Mouse (Mus musculus): ENCODE measurements at regions not wholly inside any gene's neighbourhood (a gene's known extent, or its start where the extent isn't known, plus 50 kb on each side); places are given as distances from the start of the nearest gene placed in this dataset.

DNA sequence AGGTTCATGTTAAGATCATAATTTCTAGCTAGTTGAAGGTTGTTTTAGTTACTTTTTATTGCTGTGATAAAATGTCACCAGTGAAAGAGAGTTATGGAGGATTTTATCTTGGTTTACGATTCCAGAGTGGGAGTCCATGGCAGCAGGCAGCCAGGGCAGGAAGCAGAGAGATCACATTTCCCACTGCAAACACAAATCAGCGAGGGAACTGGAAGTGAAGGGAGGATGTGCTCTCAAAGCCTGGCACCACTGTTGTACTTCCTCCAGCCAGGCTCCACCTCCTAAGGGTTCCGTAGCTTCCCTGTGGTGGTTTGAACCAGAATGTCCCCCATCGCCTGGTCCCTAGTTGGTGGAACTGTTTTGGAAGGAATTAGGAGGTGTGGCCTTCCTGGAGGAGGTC is 141.9 kb upstream of the Tsc22d1 start:
- no peak for ATAC-seq (ENCODE audit: insufficient number of reproducible peaks, insufficient read depth, low FRiP score, low TSS enrichment, low read depth)
- Histone ChIP-seq H3K4me3 (replicated peaks) (no peak overlapping the region), H3K27me3 (no peaks in the 10 kb centered on the region), H3K4me1 (replicated peaks) (peaks cover 4% of the 10 kb centered on the region), H3K9ac (replicated peaks) (no peak overlapping the region), H3K27ac (no peak overlapping the region), H3K9me3 (0 out of 2 replicates have a peak, but pooled peaks cover 3% of the 10 kb centered on the region), H3K36me3 (no peaks in the 10 kb centered on the region), H3K4me2 (no peak overlapping the region)
- 62% methylated on average over 4 of the region's 4 CpGs for WGBS

DNA sequence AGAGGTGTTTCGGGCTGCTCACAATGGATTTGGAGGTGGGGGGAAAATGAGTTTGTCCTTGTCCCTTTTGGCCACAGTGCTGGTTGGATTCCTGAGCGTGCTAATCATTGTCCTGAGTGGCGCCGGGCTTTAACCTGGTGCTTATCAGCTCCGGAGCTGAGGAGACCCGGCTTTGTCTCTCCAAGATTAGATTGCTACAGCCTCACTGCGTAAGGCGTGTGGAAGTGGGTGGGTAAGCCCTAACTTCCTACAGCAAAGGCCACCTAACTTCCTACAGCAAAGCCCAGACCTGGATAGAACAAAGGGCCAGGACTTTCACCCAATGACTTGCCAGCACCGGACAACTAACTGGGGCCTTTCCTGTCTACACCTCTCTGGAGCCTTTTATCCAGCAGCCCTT is 138.1 kb upstream of the Tsc22d1 start:
- no peaks in the 10 kb centered on the region for H3K36me3 ChIP-seq
- no peak for ATAC-seq (ENCODE audit: insufficient number of reproducible peaks, insufficient read depth, low FRiP score, low TSS enrichment, low read depth)
- 91% methylated on average over 9 of the region's 9 CpGs for WGBS

DNA sequence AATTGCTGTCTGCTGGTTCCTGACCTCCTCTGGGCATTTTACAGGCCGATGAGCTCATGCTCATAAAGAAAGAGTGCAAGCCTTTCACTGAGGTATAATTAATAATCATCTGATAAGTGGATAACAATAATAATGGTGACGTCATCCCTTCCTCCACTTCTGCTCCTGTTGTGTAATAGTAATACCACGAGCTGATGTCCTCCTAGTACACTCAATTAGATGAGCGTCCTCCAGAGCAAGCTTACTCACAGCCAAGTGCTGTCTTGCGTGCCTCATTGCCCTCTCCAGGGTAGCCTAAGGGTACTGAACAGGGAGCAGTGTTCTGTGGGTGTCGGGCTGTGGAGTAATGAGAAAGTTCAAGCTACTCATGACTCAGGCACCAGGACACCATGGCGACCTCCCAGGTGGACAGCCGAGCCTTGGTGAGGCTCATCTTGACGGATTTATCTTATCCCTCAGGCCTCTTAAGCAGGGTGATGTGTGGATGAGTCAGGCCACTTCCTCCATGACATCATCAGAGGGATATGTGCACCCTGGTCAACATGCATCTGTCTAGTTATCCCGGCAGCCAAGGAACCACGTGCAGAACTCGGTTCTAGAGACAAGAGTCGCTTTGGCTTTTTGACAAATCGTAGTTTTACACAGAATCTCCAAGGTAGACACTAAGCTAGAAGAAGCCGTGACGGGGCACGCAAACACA is 135.9 kb upstream of the Tsc22d1 start:
- no peak for ATAC-seq (ENCODE audit: insufficient number of reproducible peaks, insufficient read depth, low FRiP score, low TSS enrichment, low read depth)
- H3K27ac ChIP-seq = no peak overlapping the region
- H3K4me1 ChIP-seq (replicated peaks) = peaks cover 8% of the 10 kb centered on the region

More for the DNA sequence above, 138.1 kb upstream of the Tsc22d1 start:
- Histone ChIP-seq H3K27me3 (no peaks in the 10 kb centered on the region), H3K4me3 (replicated peaks) (no peak overlapping the region), H3K4me1 (replicated peaks) (peaks cover 4% of the 10 kb centered on the region), H3K27ac (no peak overlapping the region), H3K9me3 (0 out of 2 replicates have a peak, but pooled peaks cover 3% of the 10 kb centered on the region), H3K9ac (replicated peaks) (no peak overlapping the region), H3K4me2 (no peak overlapping the region)

DNA sequence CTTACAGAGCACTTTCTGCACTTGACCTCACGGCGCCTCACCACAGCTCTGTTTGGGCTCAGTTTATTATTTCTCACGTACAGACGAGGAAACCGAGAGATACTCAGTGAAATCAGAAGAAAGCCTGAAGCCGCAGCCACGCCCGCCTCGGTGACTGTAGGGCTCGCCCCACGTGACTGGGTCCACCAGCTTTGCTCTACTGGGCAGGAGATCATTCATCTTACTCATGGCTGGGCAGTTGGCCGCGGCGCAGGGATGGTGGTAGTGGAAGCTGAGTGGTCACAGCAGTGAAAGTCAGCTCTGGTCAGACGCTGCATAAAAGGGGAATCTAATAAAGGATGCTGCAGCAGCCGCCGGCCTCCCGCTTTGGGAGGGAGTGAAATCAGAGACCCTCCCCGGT is 135.2 kb upstream of the Tsc22d1 start:
- WGBS = 85% methylated on average over 19 of the region's 19 CpGs
- H3K4me1 ChIP-seq (replicated peaks) = peaks cover 8% of the 10 kb centered on the region
- H3K4me3 ChIP-seq (replicated peaks) = no peak overlapping the region
- no peaks in the 10 kb centered on the region for H3K27me3 ChIP-seq
- no peak overlapping the region for H3K9ac ChIP-seq (replicated peaks)
- H3K4me2 ChIP-seq = no peak overlapping the region
- no peaks in the 10 kb centered on the region for H3K9me3 ChIP-seq
- ATAC-seq (ENCODE audit: insufficient number of reproducible peaks, insufficient read depth, low FRiP score, low TSS enrichment, low read depth) = no peak
- no peaks in the 10 kb centered on the region for H3K36me3 ChIP-seq
- H3K27ac ChIP-seq = no peak overlapping the region

More for the DNA sequence above, 135.9 kb upstream of the Tsc22d1 start:
- no peak overlapping the region for H3K9ac ChIP-seq (replicated peaks)
- no peak overlapping the region for H3K4me2 ChIP-seq
- no peaks in the 10 kb centered on the region for H3K9me3 ChIP-seq
- no peaks in the 10 kb centered on the region for H3K27me3 ChIP-seq
- H3K4me3 ChIP-seq (replicated peaks) = no peak overlapping the region
- WGBS = 91% methylated on average over 17 of the region's 17 CpGs
- H3K36me3 ChIP-seq = no peaks in the 10 kb centered on the region

DNA sequence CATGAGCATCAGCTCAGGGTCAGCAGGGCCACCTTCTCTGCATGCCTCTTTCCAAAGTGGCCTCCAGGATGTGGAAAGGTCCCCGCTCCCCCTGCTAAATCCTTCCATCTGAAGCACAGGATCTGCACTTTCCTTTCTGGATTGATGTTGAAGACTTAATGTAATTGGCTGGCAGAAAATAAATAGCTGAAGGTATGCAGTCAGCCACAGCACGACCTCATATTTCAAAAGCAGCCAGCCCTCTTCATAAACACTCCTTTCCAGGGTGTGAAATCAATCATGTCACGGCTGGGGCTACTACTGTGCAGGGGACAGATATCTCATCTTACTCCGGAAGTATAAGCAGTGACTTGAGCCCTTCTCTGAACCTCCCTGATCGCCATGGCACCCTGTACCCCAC is 132.9 kb upstream of the Tsc22d1 start:
- no peaks in the 10 kb centered on the region for H3K27me3 ChIP-seq
- H3K9me3 ChIP-seq = no peaks in the 10 kb centered on the region
- H3K4me2 ChIP-seq = no peak overlapping the region
- no peak overlapping the region for H3K4me3 ChIP-seq (replicated peaks)
- 21% methylated on average over 5 of the region's 5 CpGs for WGBS
- no peaks in the 10 kb centered on the region for H3K36me3 ChIP-seq
- no peak for ATAC-seq (ENCODE audit: insufficient number of reproducible peaks, insufficient read depth, low FRiP score, low TSS enrichment, low read depth)
- H3K9ac ChIP-seq (replicated peaks) = no peak overlapping the region
- H3K27ac ChIP-seq = no peak overlapping the region
- H3K4me1 ChIP-seq (replicated peaks) = peaks cover 8% of the 10 kb centered on the region

- Histone ChIP-seq H3K4me2 (no peak overlapping the region), H3K36me3 (no peaks in the 10 kb centered on the region), H3K4me3 (replicated peaks) (no peak overlapping the region), H3K4me1 (replicated peaks) (peaks cover 8% of the 10 kb centered on the region), H3K27me3 (no peaks in the 10 kb centered on the region), H3K9ac (replicated peaks) (no peak overlapping the region), H3K27ac (no peak overlapping the region), H3K9me3 (no peaks in the 10 kb centered on the region)
- 87% methylated on average over 8 of the region's 8 CpGs for WGBS
- ATAC-seq (ENCODE audit: insufficient number of reproducible peaks, insufficient read depth, low FRiP score, low TSS enrichment, low read depth) = no peak
Measured at GRCm38 (mm10) chr14:76287768-76288167, 127.0 kb upstream of the Tsc22d1 start.

- Histone ChIP-seq H3K4me2 (no peak overlapping the region), H3K4me3 (replicated peaks) (no peak overlapping the region), H3K36me3 (no peaks in the 10 kb centered on the region), H3K4me1 (replicated peaks) (peaks cover 8% of the 10 kb centered on the region), H3K9ac (replicated peaks) (no peak overlapping the region), H3K9me3 (no peaks in the 10 kb centered on the region), H3K27me3 (no peaks in the 10 kb centered on the region), H3K27ac (no peak overlapping the region)
- WGBS = 66% methylated on average over 9 of the region's 9 CpGs
- ATAC-seq (ENCODE audit: insufficient number of reproducible peaks, insufficient read depth, low FRiP score, low TSS enrichment, low read depth) = no peak; the same call in 1 of the 2 replicates
Measured at GRCm38 (mm10) chr14:76290401-76291018, 124.3 kb upstream of the Tsc22d1 start.

- Histone ChIP-seq H3K27ac (no peak overlapping the region), H3K9ac (replicated peaks) (no peak overlapping the region), H3K27me3 (no peaks in the 10 kb centered on the region), H3K4me2 (no peak overlapping the region), H3K4me1 (replicated peaks) (peaks cover 8% of the 10 kb centered on the region), H3K9me3 (no peaks in the 10 kb centered on the region), H3K36me3 (no peaks in the 10 kb centered on the region), H3K4me3 (replicated peaks) (no peak overlapping the region)
- no peak for ATAC-seq (ENCODE audit: insufficient number of reproducible peaks, insufficient read depth, low FRiP score, low TSS enrichment, low read depth)
- WGBS = 9% methylated on average over 4 of the region's 4 CpGs
Measured at GRCm38 (mm10) chr14:76292211-76292610, 122.5 kb upstream of the Tsc22d1 start.

GRCm38 (mm10) chr14:76295411-76296169 is 119.2 kb upstream of the Tsc22d1 start:
- Histone ChIP-seq H3K4me2 (no peak overlapping the region), H3K9ac (replicated peaks) (no peak overlapping the region), H3K9me3 (no peaks in the 10 kb centered on the region), H3K27ac (no peak overlapping the region), H3K4me1 (replicated peaks) (peaks cover 8% of the 10 kb centered on the region), H3K36me3 (no peaks in the 10 kb centered on the region), H3K27me3 (no peaks in the 10 kb centered on the region; the same call in 1 of the 2 replicates), H3K4me3 (replicated peaks) (no peak overlapping the region)
- ATAC-seq (ENCODE audit: insufficient number of reproducible peaks, insufficient read depth, low FRiP score, low TSS enrichment, low read depth) = no peak
- 90% methylated on average over 18 of the region's 18 CpGs for WGBS

GRCm38 (mm10) chr14:76297864-76298263 is 116.9 kb upstream of the Tsc22d1 start:
- WGBS = 90% methylated on average over 5 of the region's 5 CpGs

DNA sequence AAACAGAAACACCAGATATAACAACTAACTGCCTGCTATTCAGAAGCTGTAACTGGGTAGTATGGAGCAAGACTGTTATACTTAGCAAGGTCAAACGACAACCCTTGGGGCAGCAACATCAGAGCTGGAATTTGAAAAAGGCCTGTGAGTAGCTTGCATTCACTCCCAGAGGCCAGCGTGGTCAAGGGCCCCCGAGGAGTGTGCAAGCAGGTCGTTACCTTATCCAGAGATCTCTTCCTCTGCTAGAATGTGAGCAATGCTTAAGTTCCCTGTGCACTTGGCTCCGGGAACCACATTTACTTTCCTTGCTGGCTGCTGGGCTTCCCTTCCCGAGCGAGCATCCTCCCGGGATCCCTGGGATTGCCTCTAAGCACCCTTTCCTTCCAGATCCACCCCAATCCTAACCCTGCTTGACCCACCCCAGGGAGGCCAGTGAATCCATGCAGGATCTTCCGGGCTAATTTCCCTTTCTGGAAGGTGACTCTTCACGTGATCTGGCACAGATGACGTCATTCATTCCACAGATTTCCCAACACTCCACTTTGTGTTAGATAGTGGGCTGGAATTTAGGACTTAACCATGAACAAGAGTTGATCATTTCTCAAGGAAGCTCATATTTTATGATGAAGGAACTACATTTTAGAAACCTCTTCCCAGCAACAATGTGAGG is 112.3 kb upstream of the Tsc22d1 start:
- 71% methylated on average over 11 of the region's 11 CpGs for WGBS

More at GRCm38 (mm10) chr14:76297864-76298263, 116.9 kb upstream of the Tsc22d1 start:
- Histone ChIP-seq H3K9me3 (no peaks in the 10 kb centered on the region), H3K4me2 (no peak overlapping the region), H3K27me3 (no peaks in the 10 kb centered on the region; the same call in 1 of the 2 replicates), H3K4me3 (replicated peaks) (no peak overlapping the region), H3K4me1 (replicated peaks) (no peaks in the 10 kb centered on the region), H3K27ac (no peak overlapping the region), H3K9ac (replicated peaks) (no peak overlapping the region), H3K36me3 (no peaks in the 10 kb centered on the region)
- no peak for ATAC-seq (ENCODE audit: insufficient number of reproducible peaks, insufficient read depth, low FRiP score, low TSS enrichment, low read depth)

More for the DNA sequence above, 112.3 kb upstream of the Tsc22d1 start:
- no peak overlapping the region for H3K9ac ChIP-seq (replicated peaks)
- H3K4me2 ChIP-seq = no peak overlapping the region
- ATAC-seq (ENCODE audit: insufficient number of reproducible peaks, insufficient read depth, low FRiP score, low TSS enrichment, low read depth) = no peak
- no peak overlapping the region for H3K4me3 ChIP-seq (replicated peaks)
- no peaks in the 10 kb centered on the region for H3K9me3 ChIP-seq
- no peak overlapping the region for H3K27ac ChIP-seq
- no peaks in the 10 kb centered on the region; the same call in 1 of the 2 replicates for H3K27me3 ChIP-seq
- no peaks in the 10 kb centered on the region for H3K4me1 ChIP-seq (replicated peaks)
- no peaks in the 10 kb centered on the region for H3K36me3 ChIP-seq
